Mouse (Mus musculus) heart, postnatal 0 days (tissue): ENCODE results near the gene Pum3.

ENCODE experiments used
- CTCF ChIP-seq: IDR thresholded peaks from 2 replicates; pipeline ENCODE4 v1.5.1; 2016; ENCODE audit warnings: antibody characterized with exemption, control low read depth, low read depth
- EP300 ChIP-seq: IDR thresholded peaks from 2 replicates; pipeline ENCODE4 v1.6.1; 2016; ENCODE audit warnings: antibody characterized with exemption, low read depth

DNA sequence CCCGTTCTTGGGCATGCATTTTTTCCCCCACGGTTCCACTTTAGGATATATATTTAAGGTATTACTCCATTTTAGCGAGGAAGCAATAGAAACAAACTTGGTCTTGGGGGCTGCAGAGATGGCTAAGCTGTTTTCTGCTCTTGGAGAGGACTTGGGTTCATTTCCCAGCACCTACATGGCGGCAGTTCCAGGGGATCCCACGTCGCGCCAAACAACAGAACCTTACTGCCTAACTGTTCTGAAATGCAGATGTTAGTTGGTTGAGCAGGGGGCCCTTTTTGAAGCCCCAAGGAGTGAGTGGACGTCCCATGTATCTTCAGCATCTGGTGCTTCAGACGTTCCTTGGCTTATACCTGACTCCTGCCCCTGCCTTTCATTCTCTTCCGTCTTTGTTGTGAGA, 781 bp upstream of the Pum3 start:
- TF ChIP-seq CTCF (no peak), EP300 (no peak)
